Mouse (Mus musculus) skeletal muscle tissue, adult 2 months (tissue): ENCODE data around the gene Efcab10.

Experiments used
- DNase-seq: peaks from one replicate; pipeline ENCODE4 v3.0.0-alpha.2; 2012; ENCODE audit warnings: low read depth, low spot score

Gene Efcab10

DNA sequence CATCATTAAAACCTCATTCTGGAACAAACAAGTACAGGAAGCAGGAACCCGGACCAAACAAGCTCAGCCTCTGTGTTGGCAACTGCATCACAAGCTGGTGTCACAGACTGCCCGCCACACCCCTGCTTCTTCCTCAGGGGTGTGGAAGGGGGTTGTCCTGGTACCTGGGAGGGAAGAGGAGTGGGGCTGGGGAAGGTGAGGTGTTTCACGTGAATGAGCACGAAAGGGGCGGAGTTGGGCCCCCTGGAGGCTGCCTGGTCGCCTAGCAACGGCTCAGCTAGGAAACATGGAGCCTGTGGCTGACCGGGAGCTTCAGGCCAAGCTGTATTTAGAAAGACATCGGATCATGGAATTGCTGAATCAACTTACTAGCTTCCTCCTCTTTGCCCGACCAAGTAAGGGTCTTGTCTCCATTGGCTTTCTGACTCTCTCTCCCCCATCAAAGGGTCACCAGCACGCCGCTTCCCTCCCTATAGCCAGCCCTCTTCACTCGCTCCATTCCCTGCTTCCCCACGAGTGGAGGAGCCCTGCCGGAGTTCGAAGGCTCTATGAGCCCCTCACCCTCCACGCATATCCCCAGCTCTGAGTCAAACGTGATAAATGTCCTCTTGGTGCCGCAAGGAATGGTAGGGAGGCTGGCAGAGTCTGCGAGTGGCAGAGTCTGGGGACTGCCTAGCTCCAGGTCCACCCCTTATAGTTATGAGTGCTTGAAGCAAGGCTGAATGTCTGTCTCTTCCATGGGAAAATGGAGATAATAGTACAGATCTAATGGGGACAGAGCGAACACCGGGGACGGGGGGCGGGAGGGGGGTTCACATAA lies at the start of gene Efcab10:
Gene Efcab10, plus strand, starts transcription at position 51 of the 820 bp plus-strand sequence.
- no peak for DNase-seq

DNA sequence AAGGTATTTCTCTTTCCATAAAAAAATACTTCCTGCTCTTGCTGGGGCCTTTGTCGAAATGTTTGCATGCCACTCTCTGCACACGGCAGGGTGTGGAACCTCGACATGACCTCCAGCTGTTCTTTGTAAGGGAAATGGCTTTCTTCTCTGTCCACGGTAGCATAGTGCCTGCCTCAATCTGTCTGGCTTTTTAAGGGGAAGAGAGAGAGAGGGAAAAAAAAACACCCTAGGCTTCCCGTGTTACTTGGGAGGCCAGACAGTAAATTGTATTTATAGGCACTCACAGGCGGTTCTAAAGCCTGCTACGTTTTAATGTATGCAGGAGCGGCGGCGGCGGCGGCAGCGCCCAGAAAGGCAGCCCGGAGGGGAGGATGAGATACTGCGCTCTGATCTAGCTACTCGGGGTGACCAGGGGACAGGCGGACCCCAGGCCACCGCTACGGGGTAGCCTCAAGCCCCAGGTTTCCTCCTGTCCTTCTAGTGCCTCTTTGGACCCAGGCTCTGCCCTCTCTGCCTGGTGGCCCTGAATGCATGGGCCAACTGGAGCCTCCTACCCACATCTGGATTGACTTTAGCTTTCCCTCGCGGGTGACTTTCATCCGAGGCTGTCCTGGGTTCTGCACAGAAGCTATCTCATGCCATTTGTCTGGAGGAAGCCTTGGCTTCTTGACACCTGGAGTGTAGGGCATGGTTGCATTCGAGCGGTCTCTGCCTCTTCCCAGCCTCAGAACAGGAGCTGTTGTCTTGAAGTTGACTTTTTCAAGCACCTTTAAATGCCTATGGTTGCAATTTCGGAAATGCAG lies 49.5 kb upstream of the Efcab10 start:
- no peak for DNase-seq

DNA sequence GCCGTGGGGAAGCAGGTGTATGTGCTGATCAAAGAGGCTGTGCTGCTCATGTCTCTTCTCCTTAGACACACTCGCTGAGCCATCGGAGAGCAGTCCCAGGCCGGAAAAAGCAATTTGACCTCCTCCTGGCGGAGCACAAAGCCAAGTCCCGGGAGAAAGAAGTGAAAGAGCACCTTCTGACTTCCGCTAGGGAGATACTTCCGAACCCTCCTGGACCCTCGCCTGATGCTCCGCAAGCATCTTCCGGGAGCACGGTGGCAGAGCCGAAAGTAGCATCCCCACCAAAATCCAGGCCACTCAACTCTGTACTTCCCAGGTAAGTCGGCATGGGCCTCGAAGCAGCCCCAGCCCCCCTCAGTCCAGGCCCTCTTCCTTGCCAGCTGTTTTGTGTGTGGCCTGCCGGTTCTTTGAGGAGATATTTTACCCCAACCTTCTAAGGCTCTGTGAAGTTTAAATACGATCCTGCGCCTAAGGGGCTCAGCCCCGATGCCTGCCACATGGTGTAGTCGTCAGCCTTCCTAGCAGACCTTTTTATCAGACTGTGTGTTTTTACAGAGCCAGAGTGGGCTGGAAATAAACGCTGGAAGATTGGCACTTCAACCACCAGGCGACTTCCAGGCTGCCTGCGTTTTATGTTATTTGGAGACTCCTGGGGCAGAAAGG lies 48.8 kb upstream of the Efcab10 start:
- no peak for DNase-seq

DNA sequence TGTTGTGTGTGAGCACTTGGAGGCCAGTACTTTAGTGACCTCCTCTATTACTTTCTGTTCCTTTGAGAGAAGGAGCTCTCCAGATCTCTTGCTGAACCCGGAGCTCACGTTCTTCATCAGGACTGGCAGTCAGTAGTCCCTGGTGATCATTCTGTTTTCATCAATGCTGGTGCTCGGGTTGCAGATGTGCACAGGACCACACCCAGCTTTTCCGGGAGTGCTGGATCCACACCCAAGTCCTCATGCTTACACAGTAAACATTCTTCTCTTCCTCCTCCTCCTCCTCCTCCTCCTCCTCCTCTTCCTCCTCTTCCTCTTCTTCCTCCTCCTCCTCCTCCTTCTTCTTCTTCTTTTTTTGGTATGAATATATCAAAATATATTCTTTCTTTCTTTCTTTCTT lies 42.0 kb upstream of the Efcab10 start:
- peak; percentile 41 for DNase-seq

DNA sequence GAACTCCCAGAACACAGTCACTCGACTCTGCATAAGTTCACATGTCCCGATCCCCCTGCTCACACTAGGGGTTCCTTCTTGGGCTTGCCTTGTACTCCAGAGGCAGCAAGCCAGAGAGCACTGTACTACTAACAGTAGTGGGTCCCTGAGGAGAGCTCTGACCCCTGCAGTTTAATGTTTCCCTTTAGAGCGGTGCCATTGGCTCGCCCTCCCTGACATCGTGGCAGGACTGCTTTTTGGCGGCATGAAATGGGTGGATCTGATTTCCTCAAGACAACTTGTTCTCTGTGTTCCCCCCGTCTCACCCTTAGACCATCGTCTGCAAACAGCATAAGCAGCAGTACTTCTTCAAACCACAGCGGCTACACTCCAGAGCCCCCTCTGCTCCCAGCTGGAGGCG lies 36.3 kb upstream of the Efcab10 start:
- peak; percentile 39 for DNase-seq

DNA sequence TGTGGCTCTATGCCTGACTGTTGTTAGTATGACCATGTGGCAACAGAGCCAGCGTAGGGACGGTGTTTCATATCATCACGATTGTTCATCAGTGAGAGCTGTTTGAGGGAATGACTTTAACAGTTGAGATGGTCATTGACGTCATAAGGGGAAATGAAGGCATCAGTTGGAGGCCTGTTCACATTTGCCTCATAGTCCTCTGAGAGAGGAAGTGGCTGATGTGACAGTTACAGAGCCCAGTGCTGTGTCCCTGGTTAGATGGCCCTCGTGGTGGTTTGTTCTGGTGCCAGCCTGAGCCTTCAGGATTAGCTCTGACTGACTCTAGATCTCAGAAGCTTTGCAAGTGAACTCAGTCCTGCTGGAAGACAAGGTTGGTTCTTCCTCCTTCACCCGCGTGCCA lies 35.4 kb upstream of the Efcab10 start:
- DNase-seq = no peak

DNA sequence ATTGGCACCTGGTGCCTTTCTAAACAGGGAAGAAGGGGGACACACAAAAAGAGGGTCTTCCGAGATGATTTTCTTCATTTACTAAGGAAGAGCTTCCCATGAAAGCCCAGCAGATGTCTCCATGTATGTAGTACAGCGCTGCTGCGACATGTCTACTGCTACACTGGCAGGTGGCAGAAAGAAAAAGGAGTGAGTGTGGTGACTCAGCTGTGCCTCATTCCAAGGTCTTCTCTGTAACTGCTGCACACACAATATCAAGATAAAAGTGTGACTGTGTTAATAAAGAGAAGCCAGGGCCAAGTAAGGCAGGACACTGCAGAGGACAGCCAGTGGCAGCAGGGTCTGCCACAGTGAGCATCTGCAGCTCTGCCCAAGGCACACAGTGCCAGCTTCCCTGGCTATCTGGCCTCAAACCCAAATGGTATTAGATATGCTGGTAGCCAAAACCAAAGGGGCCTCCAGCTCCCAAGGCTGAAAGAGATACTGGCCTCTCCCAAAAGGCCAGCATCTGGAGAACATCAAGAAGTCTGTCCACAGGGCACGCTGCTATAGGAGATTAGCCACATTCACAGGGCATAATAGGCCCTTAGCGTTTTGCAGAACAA lies 34.7 kb upstream of the Efcab10 start:
- DNase-seq = no peak

DNA sequence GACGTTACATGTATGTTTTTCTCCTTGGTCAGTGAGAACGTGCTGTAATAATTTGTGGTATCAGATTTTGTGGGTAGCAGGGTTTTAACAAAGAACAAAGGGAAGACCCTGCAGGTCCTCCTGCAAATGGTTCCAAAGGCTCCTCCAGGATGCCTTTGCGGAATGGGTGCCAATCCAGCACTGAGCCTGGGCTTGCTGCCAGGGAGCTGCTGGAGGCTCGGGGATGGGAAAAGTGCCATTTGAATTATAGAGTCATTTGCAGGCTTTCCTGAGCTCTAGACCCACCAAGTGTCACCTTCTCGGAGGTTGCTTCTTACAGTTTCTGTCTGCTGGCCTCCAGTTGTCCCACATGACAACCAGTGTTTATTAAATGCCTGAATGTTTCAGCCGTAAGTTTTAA lies 33.9 kb upstream of the Efcab10 start:
- DNase-seq = no peak

DNA sequence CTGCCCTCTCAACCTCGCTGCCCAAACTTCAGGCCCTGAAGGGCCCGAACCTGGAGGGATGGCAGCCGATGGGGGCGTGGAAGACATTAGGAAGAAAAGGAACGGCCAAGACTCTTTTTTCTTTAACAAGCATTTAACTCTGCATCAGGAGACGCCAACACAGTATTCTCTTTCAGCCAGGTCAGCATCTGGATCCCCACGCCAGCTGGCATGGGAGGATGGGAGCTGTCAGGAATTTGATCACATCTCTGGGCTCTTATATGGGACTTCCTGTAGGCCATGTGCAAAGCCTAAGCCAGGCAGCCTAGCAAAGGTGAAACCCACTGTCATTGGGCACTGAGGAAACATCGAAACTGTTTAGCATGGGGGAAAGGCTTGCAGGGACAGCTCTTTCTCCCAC lies 30.1 kb upstream of the Efcab10 start:
- peak; percentile 74 for DNase-seq

DNA sequence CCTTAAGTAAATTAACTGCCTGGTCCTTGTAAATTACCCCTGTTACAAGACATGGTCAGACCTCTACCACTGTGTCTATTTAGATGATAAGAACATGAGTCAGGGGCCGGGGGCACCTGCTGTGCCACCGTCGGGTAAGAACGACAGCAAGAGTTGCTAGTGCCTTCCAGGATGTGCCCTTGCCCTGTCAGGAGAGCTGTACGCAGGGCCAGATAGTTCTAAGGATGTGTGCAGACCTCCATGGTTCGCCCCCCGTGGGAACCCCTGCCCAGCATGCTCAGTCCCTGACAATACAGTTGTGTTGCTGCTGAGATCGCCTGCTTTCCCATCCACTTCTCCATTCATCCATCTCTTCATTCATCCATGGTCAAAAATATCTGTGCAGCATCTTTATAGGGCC lies 29.5 kb upstream of the Efcab10 start:
- no peak for DNase-seq

DNA sequence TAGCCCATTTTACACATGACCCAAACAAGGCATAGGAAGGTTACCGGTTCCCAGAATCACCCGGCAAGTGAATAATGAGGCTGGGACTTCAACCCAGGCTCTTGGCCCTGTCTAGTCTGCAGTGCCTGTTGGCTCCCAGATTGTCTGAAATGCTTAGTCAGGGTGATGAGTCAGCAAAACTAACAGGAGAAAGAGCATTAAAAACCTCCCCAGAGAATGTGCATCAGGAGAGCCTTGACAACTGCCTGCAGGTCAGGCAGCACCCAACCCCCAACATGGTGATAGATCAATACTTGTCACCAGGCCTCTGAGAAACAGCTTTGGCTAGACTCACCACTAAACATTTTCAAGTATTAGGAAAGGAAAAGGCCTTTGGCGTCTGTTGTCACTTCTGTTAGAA lies 25.1 kb upstream of the Efcab10 start:
- DNase-seq = no peak

DNA sequence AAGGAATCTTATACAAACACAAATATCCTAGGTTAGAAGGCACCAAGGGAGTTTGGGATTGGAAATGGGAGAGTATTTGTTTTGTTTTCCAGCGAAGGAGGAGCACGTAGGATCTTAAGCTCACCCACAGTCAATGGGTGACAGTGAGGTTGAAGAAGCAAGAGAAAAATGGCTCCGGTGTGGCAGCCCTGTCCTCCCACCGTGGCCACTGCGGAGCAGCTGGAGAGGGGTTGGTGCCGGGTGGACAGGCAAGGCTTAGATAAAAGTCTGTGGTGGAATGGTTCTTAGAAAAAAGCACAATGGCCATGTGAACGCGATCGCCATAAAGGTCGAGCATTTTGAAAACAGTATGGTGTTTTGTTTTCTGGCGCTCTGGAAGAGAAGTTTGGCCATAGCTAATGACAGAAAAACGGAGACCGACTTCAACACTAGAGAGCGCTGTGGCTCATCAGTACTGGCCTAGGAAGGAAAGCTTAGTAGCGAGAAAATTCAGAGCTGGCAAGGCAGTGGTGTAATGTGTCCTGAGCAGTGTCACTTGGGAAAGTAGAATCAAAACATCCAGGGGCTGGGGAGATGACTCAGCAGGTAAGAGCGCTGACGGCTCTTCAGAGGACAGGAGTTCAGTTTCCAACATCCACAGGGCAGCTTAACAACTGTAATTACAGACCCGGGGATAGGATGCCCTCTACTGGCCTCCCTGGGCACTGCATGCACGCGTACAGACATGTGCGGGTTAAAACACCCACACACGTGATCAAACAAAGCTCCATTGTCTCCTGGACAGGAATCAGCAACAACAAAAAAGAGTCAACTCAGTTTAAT lies 14.8 kb upstream of the Efcab10 start:
- peak; percentile 91 for DNase-seq

DNA sequence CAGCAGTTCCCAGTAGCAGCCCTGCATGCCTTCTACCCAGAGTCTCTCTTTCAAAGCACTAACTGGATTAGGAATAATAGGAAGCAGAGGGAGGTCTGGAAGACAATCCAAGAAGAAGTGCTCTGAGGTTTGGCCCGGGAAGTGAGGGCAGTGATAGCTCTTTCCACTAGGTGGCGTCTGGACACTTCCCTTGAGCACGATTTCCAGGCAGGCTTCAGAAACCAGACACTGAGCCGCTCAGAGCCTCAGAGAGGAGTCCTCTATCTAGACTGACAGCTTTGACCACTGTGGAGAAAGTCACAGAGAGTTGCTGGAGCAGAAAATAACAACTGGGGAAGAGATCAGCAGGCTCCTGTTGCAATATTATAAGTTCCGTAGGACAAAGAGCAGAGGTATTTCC lies 5.8 kb upstream of the Efcab10 start:
- peak; percentile 54 for DNase-seq

DNA sequence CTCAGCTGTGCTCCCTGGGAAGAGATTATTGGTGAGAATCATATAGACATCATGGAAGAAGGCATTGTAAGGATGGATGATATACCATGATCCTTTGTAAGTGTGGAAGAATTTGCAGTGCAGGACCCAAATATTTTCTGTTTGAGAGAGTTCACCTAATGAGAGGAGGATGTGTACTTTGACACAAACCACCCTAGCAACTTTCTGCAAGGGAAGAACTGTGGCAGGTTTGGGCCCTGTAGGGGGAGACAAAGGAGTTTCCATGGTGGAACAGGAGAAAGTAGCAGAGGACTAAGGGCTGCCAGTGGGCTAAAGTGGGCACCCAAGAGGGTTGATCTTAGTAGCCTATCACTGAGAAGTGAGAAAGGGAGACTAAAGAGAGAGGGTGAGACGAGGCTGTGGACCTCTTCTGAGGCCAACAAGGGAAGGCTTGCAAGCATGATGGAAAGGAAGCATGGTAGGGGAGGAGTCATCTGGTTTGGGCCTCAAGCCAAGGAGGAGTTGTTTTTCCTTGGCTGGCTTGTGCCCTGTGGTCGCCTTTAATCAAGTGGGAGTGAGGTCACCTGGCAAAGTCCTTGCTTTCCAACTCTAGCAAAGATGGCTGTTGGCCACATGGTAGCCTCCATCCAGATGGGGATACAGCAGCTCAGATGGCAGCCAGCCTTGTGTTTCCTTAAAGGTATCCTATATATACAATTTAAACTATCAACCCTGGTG lies 3.7 kb upstream of the Efcab10 start:
- no peak for DNase-seq

DNA sequence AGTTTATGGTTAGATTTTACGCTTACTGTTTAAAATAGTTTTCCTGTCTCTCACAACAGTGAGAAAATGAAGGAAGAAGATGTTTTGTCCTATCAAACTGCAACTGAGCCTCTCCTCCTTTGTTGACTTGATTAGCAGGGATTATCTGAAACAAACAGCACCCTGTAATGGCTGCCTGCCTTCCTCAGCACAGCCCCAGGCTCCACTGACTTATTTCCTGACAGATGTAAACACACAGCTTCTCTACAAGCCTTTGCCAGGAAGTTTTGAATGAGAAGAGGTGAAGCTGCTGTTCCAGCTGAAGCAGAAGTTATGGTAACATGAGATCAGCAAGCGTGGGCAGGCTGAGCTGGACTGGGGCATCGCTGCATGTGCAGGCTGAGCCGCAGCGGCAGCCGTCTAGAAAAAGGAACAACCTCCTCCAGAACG lies 8.6 kb downstream of the Efcab10 start:
- no peak for DNase-seq

DNA sequence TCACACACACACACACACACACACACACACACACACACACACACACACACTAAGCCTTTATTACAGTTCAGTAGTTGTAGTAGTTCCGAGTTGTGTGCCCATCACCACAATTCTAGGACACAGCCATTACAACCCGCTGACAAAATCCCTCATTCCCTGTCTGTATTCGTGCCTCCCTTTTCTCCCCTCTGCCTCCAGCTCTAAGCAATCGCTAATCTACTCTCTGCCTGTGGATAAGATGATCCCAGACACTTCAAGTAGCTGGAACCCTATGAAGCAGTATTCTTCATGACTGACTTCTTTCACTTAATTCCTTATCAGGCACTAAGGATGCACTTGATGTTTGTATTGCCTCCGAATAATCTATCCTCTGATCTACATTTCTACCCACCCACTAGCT lies 10.3 kb downstream of the Efcab10 start:
- DNase-seq = no peak

DNA sequence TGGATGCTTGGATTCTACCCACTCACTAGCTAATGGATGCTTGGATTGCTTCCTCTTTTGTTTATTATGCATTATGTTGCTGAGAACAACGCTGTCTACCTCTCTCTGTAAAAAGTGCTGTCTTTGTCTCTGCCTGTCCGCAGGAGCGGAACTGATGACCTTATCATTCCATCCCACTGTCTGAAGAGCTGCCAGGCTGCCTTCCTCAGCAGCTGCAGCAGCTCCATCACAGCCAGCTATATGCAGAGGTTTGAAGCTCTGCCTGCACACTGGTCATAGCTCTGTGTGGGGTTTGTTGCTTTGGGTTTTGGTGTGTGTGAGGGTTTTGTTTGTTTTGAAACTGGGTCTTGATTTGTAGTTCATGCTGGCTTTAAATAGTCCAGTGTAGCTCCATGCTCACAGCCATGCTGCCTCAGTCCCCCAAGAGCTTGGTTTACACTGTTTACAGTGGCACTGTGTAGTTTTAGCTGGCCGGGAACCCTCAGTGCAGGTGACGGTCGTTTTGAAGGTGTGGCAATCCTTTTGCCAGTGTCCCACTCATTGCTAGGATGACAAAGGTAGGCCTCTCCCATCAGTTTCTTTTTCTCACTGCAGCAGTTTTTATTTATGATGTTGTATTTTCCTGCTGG lies 10.9 kb downstream of the Efcab10 start:
- DNase-seq = no peak

DNA sequence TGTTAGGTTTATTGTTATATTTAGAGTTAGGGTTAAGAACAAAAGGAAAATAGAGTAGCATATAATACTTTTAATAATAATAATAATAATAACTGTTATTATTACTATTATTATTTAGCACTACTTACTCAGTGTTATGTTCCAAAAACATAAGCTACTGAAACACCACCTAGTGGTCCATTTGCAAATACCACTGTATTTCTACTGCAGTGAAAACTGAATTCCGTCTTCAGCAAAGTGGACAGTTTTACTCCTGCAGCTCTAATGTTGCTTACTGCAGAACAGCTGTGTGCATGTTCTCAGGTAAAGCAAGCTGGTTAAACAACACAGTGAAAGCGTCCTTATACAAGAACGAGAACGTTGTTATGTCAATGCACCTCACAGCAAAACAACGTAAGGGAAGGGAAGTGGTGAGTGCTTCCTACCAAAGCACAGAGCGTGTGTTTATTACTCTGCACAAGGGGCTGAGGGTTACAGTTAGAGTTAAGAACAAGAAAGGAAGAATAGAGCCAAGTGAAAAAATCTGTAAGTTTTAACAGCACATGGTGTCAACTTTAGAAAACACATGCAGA lies 17.0 kb downstream of the Efcab10 start:
- no peak for DNase-seq

DNA sequence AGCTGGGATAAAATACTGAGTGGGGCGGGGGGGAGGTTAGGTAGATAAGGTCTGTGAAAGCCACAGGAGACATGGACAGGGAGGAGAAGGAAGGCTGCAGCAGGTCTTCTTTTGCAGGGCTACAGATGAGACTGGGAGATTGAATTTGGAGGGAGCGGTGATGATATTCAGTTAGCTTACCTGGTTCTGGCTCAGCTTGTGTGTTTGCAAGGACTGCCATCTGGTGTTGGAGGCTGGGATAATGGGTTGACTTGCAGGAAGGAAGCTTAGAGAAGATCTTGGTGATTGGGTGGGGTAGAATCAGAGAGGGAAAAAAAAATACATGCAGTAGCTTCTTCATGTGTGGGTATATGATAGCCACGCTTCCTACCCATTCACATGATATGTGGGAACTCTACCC lies 29.7 kb downstream of the Efcab10 start:
- DNase-seq = no peak

DNA sequence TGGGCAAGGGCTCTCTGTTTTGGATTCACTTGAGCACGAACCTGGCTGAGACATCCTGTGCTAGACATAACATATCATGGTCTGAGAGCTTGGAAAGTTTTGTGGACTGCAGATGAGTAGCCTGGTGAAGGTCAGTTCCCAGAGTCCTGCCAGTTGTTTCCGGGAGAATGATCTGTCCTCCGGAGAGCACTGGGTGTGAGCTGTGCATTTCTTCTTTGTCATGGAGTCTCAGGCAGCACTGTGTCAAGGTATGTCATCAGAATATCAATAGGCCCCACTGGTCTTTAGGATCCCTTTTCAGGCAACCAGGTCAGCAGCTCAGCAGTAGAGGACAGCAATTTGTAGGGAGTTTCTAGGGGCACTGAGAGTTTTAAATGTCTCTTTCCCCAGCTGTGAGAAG lies 32.6 kb downstream of the Efcab10 start:
- DNase-seq = no peak
